Mouse (Mus musculus) lung, postnatal 25 days (tissue): Measurements from ENCODE around the gene Usp46.

Experiments
- DNase-seq: peaks from one replicate; pipeline ENCODE4 v3.0.0; 2022; ENCODE audit warnings: low spot score

The Usp46 gene

GRCm38 (mm10) chr5:73953066-73953614, 115.1 kb downstream of the Usp46 start:
- DNase-seq, result no peak

GRCm38 (mm10) chr5:73951649-73952000, 116.6 kb downstream of the Usp46 start:
- DNase-seq, result no peak

- DNase-seq, result no peak
Observed at GRCm38 (mm10) chr5:73950809-73951648, 117.2 kb downstream of the Usp46 start.
